Mouse (Mus musculus) brain, embryonic 14.5 days (tissue): ENCODE data around the gene Rock2. TPM values are rescaled to one million over a fixed set of nuclear protein-coding genes. Genes with fewer than 3 reads are reported as not detected.

ENCODE experiments used
- DNase-seq: peaks from one replicate; pipeline ENCODE4 v3.0.0-alpha.2; 2011; ENCODE audit warnings: low read depth
- CTCF ChIP-seq: fragments of 200-500 bp; IDR thresholded peaks from 2 replicates; pipeline ENCODE4 v1.5.1; 2012; ENCODE audit warnings: inconsistent platforms, mild to moderate bottlenecking, moderate library complexity, borderline replicate concordance; ENCODE audit not compliant: insufficient read depth, insufficient read length; ENCODE audit errors: extremely low read depth
- POLR2A ChIP-seq: fragments of 200-500 bp; IDR thresholded peaks from 2 replicates; pipeline ENCODE4 v1.6.1; 2012; ENCODE audit warnings: mild to moderate bottlenecking, inconsistent platforms, borderline replicate concordance; ENCODE audit not compliant: poor library complexity, insufficient read depth, insufficient read length, severe bottlenecking; ENCODE audit errors: extremely low read depth
- polyA plus RNA-seq: library from polyadenylated mRNA; depleted of rRNA; stranded (reverse); fragments of >200 nt; gene quantifications from 2 replicates; pipeline ENCODE4 v1.2.3, GENCODE M21; 2012

Gene Rock2
- polyA plus RNA-seq, 1 experiment, result 21.8 TPM

DNA sequence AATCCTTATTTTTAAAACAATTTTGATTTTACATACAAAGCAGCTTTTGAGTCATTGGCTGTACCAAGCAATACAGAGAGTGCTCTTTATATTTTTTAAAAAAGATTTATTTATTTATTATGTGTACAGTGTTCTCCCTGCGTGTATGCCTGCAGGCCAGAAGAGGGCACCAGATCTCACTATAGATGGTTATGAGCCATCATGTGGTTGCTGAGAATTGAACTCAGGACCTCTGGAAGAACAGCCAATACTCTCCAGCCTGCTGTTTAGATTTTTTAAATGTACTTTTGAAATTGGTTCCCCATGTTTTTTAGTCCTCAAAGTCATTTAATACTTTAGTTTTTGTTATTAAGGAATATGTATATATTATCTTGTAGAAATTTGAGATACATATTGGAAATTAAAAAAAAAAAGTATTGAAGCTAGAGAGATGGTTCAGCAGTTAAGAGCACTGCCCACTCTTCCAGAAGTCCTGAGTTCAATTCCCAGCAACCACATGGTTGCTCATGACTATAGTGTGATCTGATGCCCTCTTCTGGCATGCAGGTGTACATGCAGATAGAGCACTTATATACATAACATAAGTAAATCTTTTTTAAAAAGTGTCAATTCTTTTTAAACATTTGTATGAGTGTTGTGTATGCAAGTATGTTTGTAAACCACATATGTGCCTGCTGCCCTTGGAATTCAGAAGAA is 13.4 kb downstream of the Rock2 start:
- DNase-seq, result no peak
- TF ChIP-seq POLR2A (no peak), CTCF (no peak)

DNA sequence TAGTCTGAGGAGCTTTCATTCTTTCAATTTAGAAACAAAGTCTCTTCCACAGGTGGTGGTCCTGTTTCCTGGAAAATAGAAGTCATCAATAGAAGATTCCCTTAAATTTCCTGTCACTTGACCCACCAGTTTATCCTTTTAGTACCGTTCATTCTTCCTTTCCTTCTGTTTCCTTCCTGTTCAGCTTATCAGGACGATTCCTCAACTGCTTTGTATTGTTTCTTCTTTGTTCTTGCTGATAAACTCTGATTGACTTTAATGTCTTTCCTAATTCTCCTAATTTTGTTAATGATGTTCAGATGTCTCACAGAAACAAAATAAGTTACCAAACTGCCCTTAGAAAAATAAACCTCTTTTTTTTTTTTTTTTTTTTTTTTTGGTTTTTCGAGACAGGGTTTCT is 16.8 kb downstream of the Rock2 start:
- TF ChIP-seq POLR2A, result no peak
- TF ChIP-seq CTCF, result no peak
- no peak for DNase-seq

DNA sequence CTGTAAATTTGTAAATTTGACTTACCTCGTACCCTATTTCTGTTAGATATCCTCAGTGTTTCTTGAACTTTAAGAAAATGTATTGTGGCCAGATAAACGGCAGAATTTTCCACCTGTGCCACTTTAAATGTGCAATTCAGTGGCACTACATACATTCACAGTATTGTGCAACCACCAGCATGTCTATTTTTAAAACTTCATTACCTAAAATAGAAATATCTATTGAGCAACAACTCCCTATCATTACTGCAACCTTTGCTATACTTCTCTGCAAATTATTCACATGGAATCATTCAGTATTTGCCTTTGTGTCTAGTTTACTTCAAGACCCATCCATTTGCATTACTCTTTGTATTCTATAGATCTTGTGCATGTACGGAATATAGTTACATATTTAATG is 17.9 kb downstream of the Rock2 start:
- TF ChIP-seq CTCF, result no peak
- no peak for TF ChIP-seq POLR2A
- no peak for DNase-seq

DNA sequence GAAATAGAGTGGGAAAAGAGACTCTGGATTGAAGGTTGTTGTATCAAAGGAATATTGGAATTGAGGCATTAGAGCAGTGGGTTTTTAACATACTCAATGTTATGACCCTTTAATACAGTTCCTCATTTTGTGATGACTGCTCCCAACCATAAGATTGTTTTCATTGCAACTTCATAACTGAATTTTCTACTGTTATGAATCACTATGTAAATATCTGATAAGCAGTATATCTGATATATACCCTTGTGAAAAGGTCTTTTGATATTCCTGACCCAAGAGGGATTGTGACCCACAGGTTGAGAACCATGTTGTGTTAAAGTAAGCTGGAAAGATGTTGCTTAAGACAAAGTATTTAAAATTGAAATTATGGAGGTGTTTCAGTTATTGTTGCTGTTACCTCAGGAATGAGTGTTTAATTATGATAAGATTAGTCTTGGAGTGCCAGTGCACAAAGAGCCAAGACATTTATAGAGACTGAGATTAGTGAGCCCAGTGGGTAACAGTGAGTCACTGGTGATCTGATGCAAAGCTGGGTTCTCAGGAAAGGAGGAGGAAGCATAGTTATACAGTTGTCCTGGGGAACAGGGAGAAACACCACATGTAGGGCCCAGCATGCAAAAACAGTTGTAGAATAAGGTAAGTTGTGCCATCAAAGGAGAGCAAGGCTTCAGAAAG is 25.6 kb downstream of the Rock2 start:
- TF ChIP-seq POLR2A, result no peak
- TF ChIP-seq CTCF, result no peak
- DNase-seq, result no peak

DNA sequence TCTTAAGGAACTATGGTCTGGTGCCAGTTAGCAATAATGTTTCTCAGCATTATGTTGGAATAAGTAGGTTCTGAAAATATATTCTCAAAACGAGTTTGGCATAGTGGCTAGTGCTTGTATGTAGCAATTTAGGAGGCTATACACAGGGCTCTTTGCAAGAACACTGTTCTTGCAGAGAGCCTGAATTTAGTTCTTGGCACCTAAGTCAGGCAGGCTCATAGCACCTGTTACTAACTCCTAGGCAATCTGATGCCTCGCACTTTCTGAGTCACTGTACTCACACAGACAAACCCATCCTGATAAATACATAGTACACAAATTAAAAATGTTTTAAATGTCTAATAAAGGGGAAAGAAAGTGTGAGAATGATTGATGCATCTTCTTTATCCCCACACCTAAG is 33.2 kb downstream of the Rock2 start:
- DNase-seq, result no peak
- TF ChIP-seq POLR2A (no peak), CTCF (no peak)

DNA sequence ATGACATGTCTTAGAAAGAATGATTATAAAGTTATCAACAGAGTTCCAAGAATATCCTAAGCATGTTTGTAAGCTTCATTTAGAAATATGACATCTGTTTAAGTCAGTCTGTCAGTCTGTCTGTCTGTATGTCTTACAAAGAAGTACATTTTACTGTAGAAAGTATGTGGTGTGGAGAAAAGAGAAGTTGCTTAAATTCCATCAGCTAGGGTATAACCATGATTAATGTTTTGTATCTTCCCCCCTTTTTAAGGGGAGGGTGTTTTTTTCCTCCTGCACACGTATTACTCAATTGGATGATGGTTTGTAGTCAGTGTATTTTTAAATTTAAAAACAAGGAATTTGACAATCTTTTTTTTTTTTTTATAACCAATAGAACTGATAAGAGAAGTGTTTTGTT is 39.7 kb downstream of the Rock2 start:
- DNase-seq, result no peak
- no peak for TF ChIP-seq CTCF
- no peak for TF ChIP-seq POLR2A

DNA sequence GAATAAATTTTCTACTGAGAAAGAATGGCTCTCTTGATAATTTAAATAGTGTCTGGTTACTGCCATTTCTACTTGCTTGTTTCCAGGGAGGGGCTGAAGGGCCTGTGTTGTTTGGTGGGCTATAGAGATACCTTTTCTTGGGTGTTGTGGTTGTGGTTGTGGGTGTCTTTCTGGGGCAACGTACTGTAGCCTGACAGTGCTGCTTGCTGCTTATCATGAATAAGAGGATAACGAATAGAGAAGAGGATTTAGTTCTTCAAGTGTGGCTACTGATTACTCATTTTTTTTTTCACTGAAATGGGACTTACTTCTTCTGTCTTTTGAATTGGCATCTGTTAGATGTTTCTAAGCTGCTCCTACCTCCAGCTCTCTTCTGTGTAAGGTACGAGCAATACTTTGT is 47.3 kb downstream of the Rock2 start:
- no peak for DNase-seq
- no peak for TF ChIP-seq POLR2A
- no peak for TF ChIP-seq CTCF

DNA sequence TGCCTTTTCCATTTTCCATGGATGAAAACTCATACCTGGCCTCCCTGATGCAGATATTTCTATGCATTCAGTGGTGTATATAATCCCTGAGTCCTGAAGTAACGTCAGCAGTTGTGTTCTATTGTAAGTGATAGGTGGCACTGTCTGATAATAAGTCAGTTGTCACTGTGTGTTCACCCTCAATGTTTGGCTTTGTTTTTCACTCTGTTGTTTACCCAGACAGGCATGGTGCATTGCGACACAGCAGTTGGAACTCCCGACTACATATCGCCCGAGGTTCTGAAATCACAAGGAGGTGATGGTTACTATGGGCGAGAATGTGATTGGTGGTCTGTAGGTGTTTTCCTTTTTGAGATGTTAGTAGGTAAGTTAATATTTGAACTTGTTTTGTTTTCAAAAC is 53.5 kb downstream of the Rock2 start:
- no peak for TF ChIP-seq POLR2A
- no peak for TF ChIP-seq CTCF
- DNase-seq, result no peak

DNA sequence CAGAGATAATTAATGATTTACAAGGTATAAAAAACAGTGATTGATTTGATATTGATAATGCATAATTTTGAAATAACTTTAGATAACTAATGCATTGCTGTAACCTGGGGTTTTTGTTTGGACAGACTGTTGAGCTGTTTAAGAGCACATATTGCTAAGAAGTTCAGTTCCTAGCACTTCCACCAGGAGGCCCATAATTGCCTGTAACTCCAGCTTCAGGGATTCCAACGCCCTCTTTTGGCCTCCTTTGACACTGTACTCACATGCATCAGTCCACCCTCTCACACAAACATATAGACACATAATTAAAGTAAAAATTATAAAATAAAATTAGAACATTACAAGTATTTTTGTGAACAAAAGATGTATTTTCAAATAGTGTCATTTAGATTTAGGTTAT is 64.2 kb downstream of the Rock2 start:
- peak; percentile 46; the same call in 1 of the 2 replicates for TF ChIP-seq CTCF
- TF ChIP-seq POLR2A, result no peak
- peak; percentile 19 for DNase-seq

DNA sequence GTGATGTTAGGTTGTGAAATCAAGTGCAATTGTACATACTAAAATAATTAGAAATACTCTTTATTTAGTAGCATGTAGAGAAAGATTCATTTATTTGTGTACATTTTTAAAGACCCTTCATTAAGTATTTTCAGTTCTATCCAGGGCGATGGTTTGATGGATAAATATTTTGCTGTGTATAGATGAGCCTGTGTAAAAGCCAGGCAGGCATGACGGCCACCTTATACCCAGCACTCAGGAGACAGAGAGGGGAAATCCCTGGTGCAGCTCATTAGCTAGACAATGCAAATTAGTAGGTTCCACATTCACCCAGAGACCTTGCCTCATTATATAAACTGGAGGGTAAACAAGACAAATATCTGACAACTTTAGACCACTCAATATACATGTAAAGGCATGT is 68.7 kb downstream of the Rock2 start:
- TF ChIP-seq CTCF, result no peak
- TF ChIP-seq POLR2A, result no peak
- DNase-seq, result no peak

DNA sequence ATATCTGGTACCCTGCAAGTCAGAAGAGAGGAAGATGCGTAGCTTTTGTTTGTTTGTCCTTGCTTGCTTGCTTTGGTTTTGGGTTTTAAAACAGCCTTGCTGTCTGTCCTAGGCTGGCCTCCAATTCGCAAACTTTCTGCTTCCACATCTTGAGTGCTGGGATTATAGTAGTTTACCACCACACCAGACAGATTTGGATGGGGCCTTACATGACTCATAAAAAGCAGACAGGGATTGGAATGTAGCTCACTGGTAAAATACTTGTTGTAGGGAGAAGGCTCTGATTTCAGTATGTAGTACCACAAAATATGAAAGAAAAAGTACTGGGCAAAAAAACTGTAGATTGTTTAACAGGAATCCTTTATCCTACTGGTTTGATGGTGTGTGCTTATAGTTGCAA is 72.1 kb downstream of the Rock2 start:
- TF ChIP-seq CTCF (no peak), POLR2A (no peak)
- no peak for DNase-seq

DNA sequence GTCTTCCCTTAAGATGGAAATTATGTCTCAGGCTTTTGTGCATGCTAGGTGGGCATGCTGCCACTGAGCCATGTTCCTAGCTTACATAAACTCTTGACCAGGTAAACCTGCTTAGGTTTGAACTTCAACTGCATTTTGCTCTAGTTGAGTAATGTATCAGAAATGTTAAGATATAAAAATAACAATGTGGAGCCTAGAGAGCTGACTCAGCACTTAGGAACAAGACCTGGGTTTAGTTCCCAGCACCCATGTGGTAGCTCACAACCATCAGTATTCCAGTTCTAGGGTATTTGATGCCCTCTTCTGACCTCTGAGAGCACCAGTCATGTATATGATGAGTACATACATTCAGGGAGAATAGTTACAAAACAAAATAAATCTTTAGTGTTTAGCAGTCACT is 82.4 kb downstream of the Rock2 start:
- TF ChIP-seq POLR2A, result no peak
- TF ChIP-seq CTCF, result no peak
- DNase-seq, result no peak
